Comparison of ENCODE assay signal across 15 mouse cellular contexts in the genomic region with DNA sequence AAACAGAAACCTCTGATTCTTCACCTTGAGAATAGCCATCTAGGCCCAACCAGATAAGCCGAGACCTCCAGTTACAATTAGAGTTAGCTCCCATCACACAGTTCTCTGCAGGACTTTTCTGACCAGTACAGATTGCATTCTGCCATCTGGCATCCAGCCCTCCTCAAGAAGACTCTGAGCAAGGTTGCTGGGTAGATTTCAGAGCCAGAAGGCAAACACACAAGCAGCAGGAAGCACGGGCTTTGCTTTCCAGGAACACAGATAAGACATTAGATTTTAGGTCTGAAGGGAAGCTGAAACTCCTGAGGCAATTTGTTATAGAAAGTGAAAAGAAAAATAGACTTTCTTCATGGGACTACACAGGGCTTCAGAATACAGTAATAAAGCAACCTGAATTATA.
DNase-seq lines count a peak whose midpoint lies in the region; ATAC-seq and TF ChIP-seq lines count a peak whose summit lies in the region.
"Had no signal": no experiment of that assay in that cellular context is flagged by ENCODE, and none has a peak within 500 bp of the region (broad histone marks: within the 10 kb centered on the region; RNA-seq: fewer than 3 reads in every experiment).

No protein-coding gene starts in this region.

- no peaks in the 10 kb centered on the region for H3K27me3 ChIP-seq in hindbrain, postnatal 0 days (ENCODE audit: insufficient read depth, low read length)
- no peaks in the 10 kb centered on the region for H3K27me3 ChIP-seq in hindbrain, embryonic 14.5 days (ENCODE audit: control insufficient read depth, insufficient read depth, low read length)
- H3K27me3 ChIP-seq: forebrain, embryonic 12.5 days; intestine, embryonic 15.5 days; liver, embryonic 13.5 days; midbrain, embryonic 12.5 days; neural tube, embryonic 13.5 days had no signal

- no peaks in the 10 kb centered on the region for H3K36me3 ChIP-seq in hindbrain, postnatal 0 days (ENCODE audit: insufficient read depth, low read length)
- no peaks in the 10 kb centered on the region for H3K36me3 ChIP-seq in hindbrain, embryonic 14.5 days (replicated peaks; ENCODE audit: control insufficient read depth, insufficient read depth)
- H3K36me3 ChIP-seq: forebrain, embryonic 12.5 days; intestine, embryonic 15.5 days; liver, embryonic 13.5 days; midbrain, embryonic 12.5 days; neural tube, embryonic 13.5 days had no signal

- DNase-seq in adrenal gland, adult 2 months, result peak; percentile 5
- no peak for DNase-seq in adrenal gland, adult 18-20 months (ENCODE audit: low spot score in 2 of 2)
- peak; percentile 31 for DNase-seq in hindbrain, postnatal 0 days (ENCODE audit: low spot score)
- DNase-seq in hindbrain, embryonic 14.5 days (ENCODE audit: low spot score), result no peak
- peak; percentile 17 for DNase-seq in ovary, adult 18-20 months (ENCODE audit: low spot score)
- no peak for DNase-seq in ovary, postnatal 36 days (ENCODE audit: low spot score)
- peak; percentile 35 for DNase-seq in lung, postnatal 36 days
- DNase-seq in frontal cortex, postnatal 25 days (ENCODE audit: low spot score in 2 of 2), result no peak
- DNase-seq: cerebellum, adult 9-11 months; gastrocnemius, adult 2 months; liver, embryonic 13.5 days had no signal

- 58% methylated on average over 2 of the region's 2 CpGs for WGBS in hindbrain, postnatal 0 days
- 74% methylated on average over 2 of the region's 2 CpGs for WGBS in hindbrain, embryonic 14.5 days

- H3K27ac ChIP-seq in hindbrain, postnatal 0 days, result no peak overlapping the region
- H3K27ac ChIP-seq in hindbrain, embryonic 14.5 days, result no peak overlapping the region
- H3K27ac ChIP-seq: forebrain, embryonic 12.5 days; gastrocnemius, adult 2 months; intestine, embryonic 15.5 days; liver, embryonic 13.5 days; midbrain, embryonic 12.5 days; neural tube, embryonic 13.5 days had no signal

- no peaks in the 10 kb centered on the region for H3K9me3 ChIP-seq in hindbrain, postnatal 0 days (ENCODE audit: low read length)
- no peaks in the 10 kb centered on the region for H3K9me3 ChIP-seq in hindbrain, embryonic 14.5 days (ENCODE audit: control insufficient read depth, low read length)
- H3K9me3 ChIP-seq: forebrain, embryonic 12.5 days; intestine, embryonic 15.5 days; liver, embryonic 13.5 days; midbrain, embryonic 12.5 days; neural tube, embryonic 13.5 days had no signal

- no peak overlapping the region for H3K4me2 ChIP-seq in hindbrain, postnatal 0 days (ENCODE audit: low read depth, low read length)
- H3K4me2 ChIP-seq in hindbrain, embryonic 14.5 days (replicated peaks), result no peak overlapping the region
- H3K4me2 ChIP-seq: forebrain, embryonic 12.5 days; intestine, embryonic 15.5 days; liver, embryonic 13.5 days; midbrain, embryonic 12.5 days; neural tube, embryonic 13.5 days had no signal

- ATAC-seq in hindbrain, postnatal 0 days, result no peak
- ATAC-seq in hindbrain, embryonic 14.5 days (ENCODE audit: low FRiP score), result no peak
- ATAC-seq: intestine, embryonic 15.5 days had no signal

- H3K9ac ChIP-seq in hindbrain, postnatal 0 days (replicated peaks; ENCODE audit: low read length), result no peak overlapping the region
- no peak overlapping the region for H3K9ac ChIP-seq in hindbrain, embryonic 14.5 days
- H3K9ac ChIP-seq: forebrain, embryonic 12.5 days; intestine, embryonic 15.5 days; liver, embryonic 13.5 days; midbrain, embryonic 12.5 days; neural tube, embryonic 13.5 days had no signal

- no peak overlapping the region for H3K4me3 ChIP-seq in hindbrain, postnatal 0 days (ENCODE audit: low read length)
- no peak overlapping the region for H3K4me3 ChIP-seq in hindbrain, embryonic 14.5 days (replicated peaks; ENCODE audit: low read length)
- H3K4me3 ChIP-seq: forebrain, embryonic 12.5 days; gastrocnemius, adult 2 months; intestine, embryonic 15.5 days; liver, embryonic 13.5 days; midbrain, embryonic 12.5 days; neural tube, embryonic 13.5 days had no signal

- no peaks in the 10 kb centered on the region for H3K4me1 ChIP-seq in hindbrain, postnatal 0 days (ENCODE audit: insufficient read depth, low read length)
- H3K4me1 ChIP-seq in hindbrain, embryonic 14.5 days (replicated peaks; ENCODE audit: control insufficient read depth, insufficient read depth, low read length), result no peaks in the 10 kb centered on the region
- H3K4me1 ChIP-seq: forebrain, embryonic 12.5 days; intestine, embryonic 15.5 days; liver, embryonic 13.5 days; midbrain, embryonic 12.5 days; neural tube, embryonic 13.5 days had no signal

- no peak for TF ChIP-seq CTCF in hindbrain, postnatal 0 days (IDR thresholded peaks at IDR 0.05; ENCODE audit: low read depth)

Comparison
In these comparisons a context has a peak if more than half of its experiments do, and no peak if none do; other contexts are left out.
1. DNase-seq: peak in adrenal gland, adult 2 months (single experiment), hindbrain, postnatal 0 days (single experiment), ovary, adult 18-20 months (single experiment) and lung, postnatal 36 days (single experiment); none in adrenal gland, adult 18-20 months (0 of 2), hindbrain, embryonic 14.5 days (single experiment), ovary, postnatal 36 days (single experiment) and frontal cortex, postnatal 25 days (0 of 2).